Mouse (Mus musculus) forebrain, embryonic 11.5 days (tissue): ENCODE results near the gene Thsd4. TPM values are rescaled to one million over a fixed set of nuclear protein-coding genes. Genes with fewer than 3 reads are reported as not detected.

ENCODE experiments used
- ATAC-seq: fragments of 200-750 bp; cut with Nextera tagmentation; replicated peaks from 2 replicates; pipeline ENCODE4 v1.8.0; 2017; ENCODE audit warnings: moderate TSS enrichment; ENCODE audit not compliant: low FRiP score
- DNase-seq: peaks from one replicate; pipeline ENCODE4 v3.0.0-alpha.2; 2017; ENCODE audit warnings: low spot score
- H3K27ac ChIP-seq: fragments of 300-500 bp; sonication (generic); 2 replicates; pipeline ENCODE4 v1.5.1; 2014; ENCODE audit warnings: low read depth, low read length
- H3K27me3 ChIP-seq: fragments of 300-500 bp; sonication (generic); 2 replicates; pipeline ENCODE4 v1.6.1; 2014; ENCODE audit warnings: mild to moderate bottlenecking, low read length, mixed read lengths; ENCODE audit not compliant: control insufficient read depth, insufficient read depth
- H3K36me3 ChIP-seq: fragments of 300-500 bp; sonication (generic); 2 replicates; pipeline ENCODE4 v1.6.1; 2014; ENCODE audit warnings: mild to moderate bottlenecking, low read length, moderate library complexity, mixed read lengths; ENCODE audit not compliant: control insufficient read depth, insufficient read depth
- H3K4me1 ChIP-seq: fragments of 300-500 bp; sonication (generic); replicated peaks from 2 replicates; pipeline ENCODE4 v1.6.1; 2014; ENCODE audit warnings: low read length, mixed read lengths; ENCODE audit not compliant: control insufficient read depth, insufficient read depth
- H3K4me2 ChIP-seq: fragments of 300-500 bp; sonication (generic); 2 replicates; pipeline ENCODE4 v1.6.1; 2014; ENCODE audit warnings: low read depth, mild to moderate bottlenecking, low read length, moderate library complexity, mixed read lengths; ENCODE audit not compliant: severe bottlenecking
- H3K4me3 ChIP-seq: fragments of 300-500 bp; sonication (generic); 2 replicates; pipeline ENCODE4 v1.5.1; 2014; ENCODE audit warnings: low read depth, low read length
- H3K9ac ChIP-seq: fragments of 300-500 bp; sonication (generic); 2 replicates; pipeline ENCODE4 v1.6.1; 2014; ENCODE audit warnings: low read length
- H3K9me3 ChIP-seq: fragments of 300-500 bp; sonication (generic); 2 replicates; pipeline ENCODE4 v1.6.1; 2016; ENCODE audit warnings: low read length, mixed read lengths; ENCODE audit not compliant: control insufficient read depth
- WGBS: fragments of 180-500 bp; shearing (Covaris S2); extraction: QIAGEN DNeasy Blood & Tissue Kit; methylation state at CpG from one replicate; pipeline ENCODE4 v1.1.7; 2014; 5-methylcytosine and 5-hydroxymethylcytosine counted together
- polyA plus RNA-seq: library from polyadenylated mRNA; unstranded; fragments of >200 nt; fragmentation: Nextera tagmentation; extraction: Ambion mirVana; gene quantifications from 2 replicates; pipeline ENCODE4 v1.2.1, GENCODE M21; 2014

Thsd4 gene
- polyA plus RNA-seq, 1 experiment from 2014 or later: 4.6 TPM

DNA sequence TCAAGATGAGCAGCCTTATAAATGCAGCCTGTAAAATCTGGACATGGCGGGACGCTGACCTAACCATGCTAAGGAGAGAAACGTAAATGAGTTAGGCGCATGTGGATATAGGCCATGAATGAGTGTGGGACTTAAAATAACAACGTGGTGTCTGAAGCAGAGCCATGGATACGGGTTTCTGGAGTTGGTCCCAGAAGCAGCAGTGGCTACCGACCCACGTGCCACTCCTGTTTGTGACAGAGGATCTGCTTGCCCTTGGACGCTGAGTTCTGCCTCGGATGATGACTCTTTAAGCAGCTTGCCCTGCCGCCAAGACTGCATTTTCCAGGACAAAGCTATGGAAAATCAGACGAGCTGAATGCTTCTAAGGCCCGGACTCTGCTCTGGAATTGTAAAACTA, 262.2 kb downstream of the Thsd4 start:
- Histone ChIP-seq H3K9me3 (no peaks in the 10 kb centered on the region), H3K4me2 (no peak overlapping the region), H3K9ac (no peak overlapping the region), H3K4me1 (no peaks in the 10 kb centered on the region), H3K27me3 (no peaks in the 10 kb centered on the region), H3K4me3 (no peak overlapping the region), H3K27ac (no peak overlapping the region), H3K36me3 (no peaks in the 10 kb centered on the region)
- ATAC-seq (no peak), DNase-seq (no peak)
- 83% methylated on average over 13 of the region's 13 CpGs for WGBS

DNA sequence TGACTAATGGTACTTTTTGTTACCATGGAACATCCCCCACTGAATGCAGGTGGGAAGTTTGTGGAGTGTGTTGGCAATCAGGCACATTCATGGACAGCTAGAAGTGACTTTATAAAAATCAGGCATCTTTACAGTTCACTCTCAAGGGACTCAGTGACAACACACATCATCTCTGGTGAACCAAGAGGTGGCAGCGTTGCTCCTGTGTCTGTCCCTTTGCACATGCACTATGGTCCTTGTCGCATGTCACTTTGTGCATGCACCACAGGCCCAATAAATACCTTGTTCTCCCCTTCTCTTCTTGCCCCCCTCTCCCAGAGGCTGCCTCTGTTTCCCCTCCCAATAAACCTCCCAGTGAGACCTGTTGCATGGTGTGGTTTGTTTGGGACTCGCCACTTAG, 270.1 kb downstream of the Thsd4 start:
- ATAC-seq: no peak

DNA sequence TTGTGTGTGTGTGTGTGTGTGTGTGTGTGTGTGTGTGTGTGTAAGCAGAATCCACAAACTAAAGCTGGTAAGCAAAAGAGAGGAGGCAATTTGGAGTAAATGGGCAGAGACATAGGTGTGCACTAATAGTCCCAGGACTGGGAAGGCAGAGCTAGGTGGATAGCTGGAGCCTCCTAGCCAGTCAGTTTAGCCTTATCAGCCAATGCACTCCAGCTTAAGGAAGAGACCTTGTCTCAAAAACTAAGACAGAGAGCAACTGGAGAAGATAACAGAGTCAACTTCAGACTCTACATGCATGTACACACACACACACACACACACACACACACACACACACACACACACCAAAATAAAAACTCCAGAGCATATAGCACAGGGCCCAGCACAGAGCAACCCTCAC, 271.4 kb downstream of the Thsd4 start:
- Histone ChIP-seq H3K9me3 (no peaks in the 10 kb centered on the region), H3K36me3 (no peaks in the 10 kb centered on the region), H3K27ac (no peak overlapping the region), H3K4me1 (no peaks in the 10 kb centered on the region), H3K4me2 (no peak overlapping the region), H3K27me3 (no peaks in the 10 kb centered on the region), H3K4me3 (no peak overlapping the region), H3K9ac (no peak overlapping the region)
- DNase-seq (no peak), ATAC-seq (no peak)

More for the DNA sequence above, 270.1 kb downstream of the Thsd4 start:
- peak; percentile 67 for DNase-seq
- 59% methylated on average over 3 of the region's 3 CpGs for WGBS
- no peak overlapping the region for H3K4me2 ChIP-seq
- no peaks in the 10 kb centered on the region for H3K27me3 ChIP-seq
- H3K4me3 ChIP-seq: no peak overlapping the region
- no peak overlapping the region for H3K9ac ChIP-seq
- no peaks in the 10 kb centered on the region for H3K4me1 ChIP-seq
- H3K36me3 ChIP-seq: no peaks in the 10 kb centered on the region
- H3K27ac ChIP-seq: no peak overlapping the region
- H3K9me3 ChIP-seq: no peaks in the 10 kb centered on the region

DNA sequence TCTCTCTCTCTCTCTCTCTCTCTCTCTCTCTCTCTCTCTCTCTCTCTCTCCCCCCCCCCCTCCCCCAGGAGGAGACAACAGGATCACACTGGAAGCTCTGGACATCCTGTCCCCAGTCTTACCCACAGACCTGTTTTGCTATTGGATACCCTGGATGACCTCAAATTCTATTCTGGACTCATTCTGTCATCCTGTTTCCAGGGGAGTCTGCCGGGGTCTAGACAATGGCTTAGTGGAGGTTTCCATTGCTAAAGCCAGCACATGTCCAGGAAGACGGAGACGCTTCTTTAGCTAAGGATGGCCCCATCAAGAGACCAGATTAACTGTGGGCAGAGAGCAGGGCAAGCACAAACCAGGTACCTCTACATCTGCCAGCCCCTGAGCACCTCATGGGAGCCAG, 273.8 kb downstream of the Thsd4 start:
- no peak overlapping the region for H3K9ac ChIP-seq
- WGBS: 72% methylated on average over 3 of the region's 3 CpGs
- H3K27ac ChIP-seq: no peak overlapping the region
- DNase-seq: no peak
- 0 out of 2 replicates have a peak, but pooled peaks cover 2% of the 10 kb centered on the region for H3K27me3 ChIP-seq
- H3K9me3 ChIP-seq: no peaks in the 10 kb centered on the region
- ATAC-seq: no peak
- no peak overlapping the region for H3K4me3 ChIP-seq
- H3K4me1 ChIP-seq: no peaks in the 10 kb centered on the region
- no peak overlapping the region for H3K4me2 ChIP-seq
- no peaks in the 10 kb centered on the region for H3K36me3 ChIP-seq

DNA sequence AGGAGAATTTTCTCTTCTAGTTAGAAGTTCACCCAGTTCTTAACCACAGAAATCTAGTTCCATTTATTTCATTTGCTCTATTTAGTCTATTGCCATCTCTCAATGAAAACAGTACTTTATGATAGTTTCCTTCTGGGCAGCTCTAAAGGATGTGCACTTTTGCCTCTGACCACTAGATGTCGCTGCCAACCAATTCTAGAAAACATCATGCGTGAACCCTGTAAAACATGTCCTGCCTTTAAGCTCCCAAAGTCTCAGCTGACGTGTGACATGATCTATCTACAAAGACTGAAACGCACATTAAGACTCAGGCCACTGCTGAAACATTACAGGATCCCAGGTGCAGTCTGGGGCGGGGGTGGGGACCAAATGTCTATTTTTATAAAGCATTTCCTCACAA, 276.9 kb downstream of the Thsd4 start:
- Histone ChIP-seq H3K9ac (no peak overlapping the region), H3K27me3 (0 out of 2 replicates have a peak, but pooled peaks cover 2% of the 10 kb centered on the region), H3K36me3 (no peaks in the 10 kb centered on the region), H3K4me3 (no peak overlapping the region), H3K4me1 (no peaks in the 10 kb centered on the region), H3K4me2 (no peak overlapping the region), H3K27ac (no peak overlapping the region), H3K9me3 (no peaks in the 10 kb centered on the region)
- WGBS: 6% methylated on average over 5 of the region's 5 CpGs
- ATAC-seq: no peak
- DNase-seq: peak; percentile 72

DNA sequence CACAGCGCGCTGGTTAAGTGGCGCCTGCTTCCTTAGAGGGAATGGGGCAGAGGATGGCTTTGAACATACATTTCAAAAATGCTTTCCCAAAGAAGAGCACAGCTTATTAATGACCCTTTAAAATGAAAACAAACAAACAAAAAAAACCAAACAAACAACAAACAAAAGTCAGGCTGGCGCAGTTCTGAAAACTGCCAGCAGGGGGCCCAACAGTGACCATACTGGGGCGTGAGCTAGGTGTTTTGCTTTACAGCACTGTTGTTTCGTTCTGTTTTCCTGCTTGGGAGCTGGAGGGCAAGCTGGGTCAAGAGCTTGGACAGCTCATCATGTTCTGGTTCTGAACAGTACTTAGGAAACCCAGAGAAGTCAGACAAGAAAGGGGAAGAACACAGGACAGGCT, 278.3 kb downstream of the Thsd4 start:
- Histone ChIP-seq H3K36me3 (no peaks in the 10 kb centered on the region), H3K9me3 (no peaks in the 10 kb centered on the region), H3K4me2 (no peak overlapping the region), H3K9ac (no peak overlapping the region), H3K27ac (no peak overlapping the region), H3K4me1 (no peaks in the 10 kb centered on the region), H3K4me3 (no peak overlapping the region), H3K27me3 (0 out of 2 replicates have a peak, but pooled peaks cover 2% of the 10 kb centered on the region)
- peak; percentile 66 for DNase-seq
- no peak for ATAC-seq
- WGBS: 58% methylated on average over 6 of the region's 6 CpGs

DNA sequence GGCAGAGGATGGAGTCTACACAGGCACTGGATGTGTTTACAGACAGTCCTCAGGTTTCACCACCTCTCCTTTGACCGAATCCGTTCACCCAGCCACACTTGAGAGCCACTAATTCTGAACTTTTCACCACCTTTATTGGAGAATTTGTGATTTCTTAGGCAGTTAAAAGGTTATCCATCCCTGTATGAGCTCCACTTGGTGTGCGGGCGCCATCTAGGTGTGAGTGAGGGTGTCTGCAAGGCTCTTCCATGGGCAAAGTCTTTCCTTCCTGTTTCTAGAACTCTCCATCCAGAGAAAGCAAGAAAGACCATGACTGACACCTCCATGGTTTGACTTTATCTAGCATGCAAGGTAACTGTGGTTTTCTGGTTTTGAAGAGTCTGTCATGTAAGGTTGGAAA, 284.2 kb downstream of the Thsd4 start:
- no peaks in the 10 kb centered on the region for H3K9me3 ChIP-seq
- WGBS: 37% methylated on average over 4 of the region's 4 CpGs

GRCm38 (mm10) chr9:60236155-60236554, 285.7 kb downstream of the Thsd4 start:
- H3K4me2 ChIP-seq: no peak overlapping the region
- H3K4me1 ChIP-seq: peaks cover 8% of the 10 kb centered on the region
- H3K27me3 ChIP-seq: no peaks in the 10 kb centered on the region
- H3K36me3 ChIP-seq: no peaks in the 10 kb centered on the region
- peak; percentile 45 for DNase-seq
- no peak overlapping the region for H3K9ac ChIP-seq
- 73% methylated on average over 9 of the region's 9 CpGs for WGBS
- ATAC-seq: no peak
- no peaks in the 10 kb centered on the region for H3K9me3 ChIP-seq
- no peak overlapping the region for H3K4me3 ChIP-seq
- no peak overlapping the region for H3K27ac ChIP-seq

More for the DNA sequence above, 284.2 kb downstream of the Thsd4 start:
- Histone ChIP-seq H3K4me2 (no peak overlapping the region), H3K9ac (no peak overlapping the region), H3K4me3 (no peak overlapping the region), H3K4me1 (no peaks in the 10 kb centered on the region), H3K27ac (no peak overlapping the region), H3K36me3 (no peaks in the 10 kb centered on the region), H3K27me3 (no peaks in the 10 kb centered on the region)
- DNase-seq (peak; percentile 67), ATAC-seq (no peak)

DNA sequence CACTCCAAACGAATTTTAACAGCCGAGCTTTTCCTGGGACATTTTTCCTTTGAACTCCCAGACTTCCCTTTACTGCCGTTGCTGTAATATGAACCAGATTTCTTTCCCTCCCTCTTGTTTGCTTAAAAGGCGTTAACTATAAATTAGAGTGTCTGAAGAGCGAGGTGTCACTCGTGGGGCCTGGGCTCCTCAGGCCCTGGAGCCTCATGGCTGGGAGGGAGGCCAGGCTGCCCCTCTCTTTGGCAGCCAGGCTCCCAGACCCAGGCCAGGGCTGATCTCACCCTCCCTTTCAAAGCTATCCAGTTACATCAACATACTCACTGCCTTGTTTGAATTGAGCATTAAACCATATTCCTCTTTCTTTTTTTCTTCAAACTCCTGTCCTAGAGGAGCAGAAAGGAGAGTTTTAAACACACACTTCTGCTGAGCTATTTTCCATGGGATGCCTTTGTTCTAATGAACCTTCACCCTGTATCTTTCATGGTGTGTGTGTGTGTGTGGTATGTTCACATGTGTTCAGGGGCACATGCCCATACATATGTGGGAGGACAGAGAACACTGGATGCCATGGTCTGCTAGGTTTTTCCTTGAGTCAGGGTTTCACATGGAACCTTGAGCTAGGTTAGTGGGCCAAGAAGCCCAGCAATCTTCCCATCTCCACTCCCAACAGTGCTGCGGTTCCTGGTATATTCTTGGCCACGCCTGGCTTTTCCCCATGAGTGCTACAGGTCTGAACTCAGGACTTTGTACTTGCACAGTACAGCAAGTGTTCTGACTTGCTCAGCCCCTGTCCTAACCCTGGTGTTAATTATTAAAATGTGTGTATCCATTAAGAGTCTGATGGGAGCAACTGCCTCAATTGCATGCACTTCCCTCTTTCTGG, 287.4 kb downstream of the Thsd4 start:
- H3K9ac ChIP-seq: no peak overlapping the region
- no peak overlapping the region for H3K27ac ChIP-seq
- peaks cover 9% of the 10 kb centered on the region for H3K4me1 ChIP-seq
- H3K4me2 ChIP-seq: no peak overlapping the region
- WGBS: 56% methylated on average over 8 of the region's 8 CpGs
- ATAC-seq: no peak
- H3K27me3 ChIP-seq: no peaks in the 10 kb centered on the region
- H3K36me3 ChIP-seq: no peaks in the 10 kb centered on the region
- no peaks in the 10 kb centered on the region for H3K9me3 ChIP-seq
- peak; percentile 38 for DNase-seq
- H3K4me3 ChIP-seq: no peak overlapping the region
